ENCODE assay signal across 8 mouse cellular contexts in the genomic region with DNA sequence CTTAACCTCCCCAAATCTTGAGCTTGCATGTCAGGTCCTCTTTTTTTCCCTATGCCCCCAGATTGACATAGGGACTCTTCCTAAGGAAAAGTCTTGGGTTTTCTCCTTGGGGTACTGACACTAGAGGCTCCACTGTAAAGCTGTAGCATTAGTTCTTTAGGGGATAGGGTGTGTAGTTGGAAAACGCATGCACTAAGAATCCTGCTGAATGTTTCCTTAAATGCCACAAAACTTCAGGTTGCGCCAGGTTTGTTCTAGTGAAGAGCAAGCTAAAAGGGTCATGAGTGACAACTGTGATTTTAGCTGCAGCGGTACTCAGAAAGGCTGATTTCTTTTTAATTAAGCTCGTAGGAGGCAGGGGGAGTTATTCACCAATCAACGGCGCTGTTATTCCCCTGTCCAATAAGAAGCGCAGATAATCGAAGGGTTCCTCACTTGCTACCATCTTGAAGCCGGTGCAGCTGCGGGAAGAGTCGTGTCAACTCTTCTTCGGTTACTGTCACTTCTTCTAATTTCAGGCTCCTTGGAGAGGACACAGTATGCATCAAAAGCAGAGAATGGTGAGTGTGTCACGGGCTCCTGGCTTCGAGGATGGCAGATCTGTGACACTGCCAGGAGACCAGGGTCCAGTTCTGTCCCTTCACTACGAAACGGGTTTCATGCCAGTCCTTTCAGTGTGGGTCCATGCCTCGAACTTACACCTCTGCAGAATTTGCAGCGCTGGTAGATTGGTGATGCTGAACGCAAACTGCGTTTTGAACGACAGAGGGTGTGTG. TPM values are rescaled to one million over a fixed set of nuclear protein-coding genes. Genes with fewer than 3 reads are reported as not detected.
A peak's percentile ranks its signal among the peaks of the same experiment; 100 is the strongest.
DNase-seq lines count a peak whose midpoint lies in the region; ATAC-seq and TF ChIP-seq lines count a peak whose summit lies in the region.

A gene (plus strand): TSS at position 431 of the 776 bp plus-strand sequence.

- TF ChIP-seq CTCF in gastrocnemius, adult 2 months (IDR thresholded peaks at IDR 0.05): no peak
- TF ChIP-seq CTCF in hindbrain, postnatal 0 days (IDR thresholded peaks at IDR 0.05; ENCODE audit: low read depth): no peak; the same call in 1 of the 2 replicates
- TF ChIP-seq CTCF in left cerebral cortex, adult 2 months (IDR thresholded peaks at IDR 0.05): no peak

- WGBS in hindbrain, postnatal 0 days: under 1% methylated on average over 21 of the region's 21 CpGs

- peak within 1 kb of the TSS; percentile 83 for H3K4me2 ChIP-seq in hindbrain, postnatal 0 days (ENCODE audit: low read depth, low read length)

- H3K4me1 ChIP-seq in hindbrain, postnatal 0 days (ENCODE audit: insufficient read depth, low read length): peaks cover 10% of the 10 kb centered on the region; the same call in 1 of the 2 replicates

- H3K9me3 ChIP-seq in hindbrain, postnatal 0 days (ENCODE audit: low read length): peaks cover 2% of the 10 kb centered on the region; the same call in 1 of the 2 replicates

- peak within 1 kb of the TSS; percentile 85 for H3K9ac ChIP-seq in hindbrain, postnatal 0 days (replicated peaks; ENCODE audit: low read length)

- H3K4me3 ChIP-seq in gastrocnemius, adult 2 months: peak within 1 kb of the TSS; percentile 93
- peak within 1 kb of the TSS; percentile 80 for H3K4me3 ChIP-seq in hindbrain, postnatal 0 days (ENCODE audit: low read length)
- H3K4me3 ChIP-seq in left cerebral cortex, adult 2 months: peak within 1 kb of the TSS; percentile 72

- DNase-seq in ZHBTc4 (ENCODE audit: low read depth, low spot score): peak; percentile 91
- DNase-seq in gastrocnemius, adult 2 months: peak; percentile 84
- peak; percentile 94 for DNase-seq in hindbrain, postnatal 0 days (ENCODE audit: low spot score)
- DNase-seq in left cerebral cortex, adult 2 months (ENCODE audit: extremely low spot score in 1 of 2, low spot score in 2 of 2): peak; percentile 84 to 88
- DNase-seq in right cerebral cortex, adult 2 months (ENCODE audit: low spot score in 2 of 2): peak; percentile 94 to 98
- peak; percentile 85 for DNase-seq in urinary bladder, postnatal 14 days (ENCODE audit: low spot score)

- peaks cover 6% of the 10 kb centered on the region; the same call in 1 of the 2 replicates for H3K36me3 ChIP-seq in hindbrain, postnatal 0 days (ENCODE audit: insufficient read depth, low read length)

- peak within 1 kb of the TSS; percentile 90 for H3K27ac ChIP-seq in gastrocnemius, adult 2 months
- peak within 1 kb of the TSS; percentile 93 for H3K27ac ChIP-seq in hindbrain, postnatal 0 days
- H3K27ac ChIP-seq in left cerebral cortex, adult 2 months: peak within 1 kb of the TSS; percentile 58

- intact Hi-C loops in gastrocnemius, adult 2 months (cut with DNase I): no loop called here
- intact Hi-C loops in left cerebral cortex, adult 2 months (cut with DNase I): loop anchor here (2.0 kb wide), 1 partner anchor 96 kb away; a partner anchor contains a TSS

- peak; percentile 100 for ATAC-seq in common myeloid progenitor, adult 5-6 weeks (replicated peaks; ENCODE audit: low read depth, poor library complexity, severe bottlenecking)
- peak; percentile 99 for ATAC-seq in hindbrain, postnatal 0 days
- ATAC-seq in megakaryocyte, adult 5-6 weeks (ENCODE audit: poor library complexity, severe bottlenecking): peak; percentile 98

- no peaks in the 10 kb centered on the region for H3K27me3 ChIP-seq in hindbrain, postnatal 0 days (ENCODE audit: insufficient read depth, low read length)

RNA-seq across cellular contexts. Expression of the gene that starts here (rescaled TPM):
- total RNA-seq in common myeloid progenitor, adult 5-6 weeks (2017): 6.2 and 10.3 TPM in 2 replicates
- total RNA-seq in gastrocnemius, adult 2 months (2021): 1 to 10 TPM; 4.4 to 5.0 TPM
- total RNA-seq in hindbrain, postnatal 0 days (2014; rRNA removed): 8.7 and 9.9 TPM in 2 replicates
- polyA plus RNA-seq in hindbrain, postnatal 0 days (2015; fragmentation: Nextera tagmentation; extraction: Ambion mirVana): 10.8 and 11.7 TPM in 2 replicates
- 10 to 100 TPM; 15.3 to 15.5 TPM for total RNA-seq in left cerebral cortex, adult 2 months (2021)
- 5.2 and 7.2 TPM in 2 replicates for total RNA-seq in megakaryocyte, adult 5-6 weeks (2015)
- total RNA-seq in megakaryocyte, adult 5-6 weeks (2017): 6.4 and 8.2 TPM in 2 replicates

Comparison
In these comparisons a context has a peak if more than half of its experiments do, and no peak if none do; other contexts are left out.
1. Peak in every context shown above with its lines: DNase-seq, ATAC-seq, H3K4me3 ChIP-seq and H3K27ac ChIP-seq.